In genomic region chr16:72735588-72735987, GRCm38 (mm10) we compare ENCODE assay signal across 22 mouse cellular contexts.
DNase-seq lines count a peak whose midpoint lies in the region; ATAC-seq and TF ChIP-seq lines count a peak whose summit lies in the region.
"Had no signal": no experiment of that assay in that cellular context is flagged by ENCODE, and none has a peak within 500 bp of the region (broad histone marks: within the 10 kb centered on the region; RNA-seq: fewer than 3 reads in every experiment).

No protein-coding gene starts in this region.

- peaks cover 17% of the 10 kb centered on the region for H3K4me1 ChIP-seq in kidney, embryonic 15.5 days
- peaks cover 27% of the 10 kb centered on the region for H3K4me1 ChIP-seq in lung, embryonic 14.5 days (ENCODE audit: insufficient read depth)
- H3K4me1 ChIP-seq in midbrain, embryonic 15.5 days, result peaks cover 4% of the 10 kb centered on the region; the same call in 1 of the 2 replicates
- peaks cover 8% of the 10 kb centered on the region for H3K4me1 ChIP-seq in midbrain, embryonic 16.5 days (ENCODE audit: control insufficient read depth, insufficient read depth, low read length)

- H3K4me2 ChIP-seq in kidney, embryonic 15.5 days, result no peak overlapping the region
- no peak overlapping the region for H3K4me2 ChIP-seq in lung, embryonic 14.5 days
- H3K4me2 ChIP-seq in midbrain, embryonic 15.5 days, result no peak overlapping the region
- no peak overlapping the region for H3K4me2 ChIP-seq in midbrain, embryonic 16.5 days (ENCODE audit: low read length)
- H3K4me2 ChIP-seq: embryonic facial prominence, embryonic 12.5 days; embryonic facial prominence, embryonic 15.5 days; heart, embryonic 11.5 days; hindbrain, embryonic 12.5 days had no signal

- ATAC-seq in kidney, embryonic 15.5 days (replicated peaks; ENCODE audit: low FRiP score), result peak; percentile 56; the same call in 1 of the 2 replicates
- peak; percentile 55; the same call in 1 of the 2 replicates for ATAC-seq in lung, embryonic 14.5 days (ENCODE audit: insufficient read depth)
- ATAC-seq in midbrain, embryonic 15.5 days (replicated peaks), result 0 out of 2 replicates have a peak, but pooled peaks have one; percentile 32
- no peak; the same call in 1 of the 2 replicates for ATAC-seq in midbrain, embryonic 16.5 days
- ATAC-seq: CD4-positive, CD25-positive, alpha-beta regulatory T cell, adult 4 months; forebrain, embryonic 14.5 days; forebrain, postnatal 0 days had no signal

- no peak overlapping the region for H3K9ac ChIP-seq in kidney, embryonic 15.5 days
- no peak overlapping the region for H3K9ac ChIP-seq in lung, embryonic 14.5 days
- H3K9ac ChIP-seq in midbrain, embryonic 15.5 days, result no peak overlapping the region
- H3K9ac ChIP-seq in midbrain, embryonic 16.5 days (ENCODE audit: low read depth, low read length), result no peak overlapping the region
- H3K9ac ChIP-seq: embryonic facial prominence, embryonic 12.5 days; embryonic facial prominence, embryonic 15.5 days; forebrain, postnatal 0 days; hindbrain, embryonic 12.5 days had no signal

- no peaks in the 10 kb centered on the region for H3K9me3 ChIP-seq in kidney, embryonic 15.5 days (replicated peaks)
- no peaks in the 10 kb centered on the region for H3K9me3 ChIP-seq in lung, embryonic 14.5 days (ENCODE audit: low read depth, low read length)
- no peaks in the 10 kb centered on the region for H3K9me3 ChIP-seq in midbrain, embryonic 15.5 days
- no peaks in the 10 kb centered on the region for H3K9me3 ChIP-seq in midbrain, embryonic 16.5 days (replicated peaks; ENCODE audit: control insufficient read depth, low read length, poor library complexity, severe bottlenecking)
- H3K9me3 ChIP-seq: embryonic facial prominence, embryonic 12.5 days; embryonic facial prominence, embryonic 15.5 days; hindbrain, embryonic 12.5 days had no signal

- no peak overlapping the region for H3K27ac ChIP-seq in kidney, embryonic 15.5 days
- H3K27ac ChIP-seq in lung, embryonic 14.5 days (ENCODE audit: low read depth), result no peak overlapping the region
- no peak overlapping the region for H3K27ac ChIP-seq in midbrain, embryonic 15.5 days
- no peak overlapping the region for H3K27ac ChIP-seq in midbrain, embryonic 16.5 days (ENCODE audit: low read length)
- H3K27ac ChIP-seq: embryonic facial prominence, embryonic 12.5 days; embryonic facial prominence, embryonic 15.5 days; gastrocnemius, adult 2 months; hindbrain, embryonic 12.5 days had no signal

- no peaks in the 10 kb centered on the region for H3K36me3 ChIP-seq in kidney, embryonic 15.5 days
- H3K36me3 ChIP-seq in lung, embryonic 14.5 days (ENCODE audit: insufficient read depth), result no peaks in the 10 kb centered on the region
- no peaks in the 10 kb centered on the region for H3K36me3 ChIP-seq in midbrain, embryonic 15.5 days (replicated peaks)
- no peaks in the 10 kb centered on the region for H3K36me3 ChIP-seq in midbrain, embryonic 16.5 days (ENCODE audit: control insufficient read depth, insufficient read depth, low read length)
- H3K36me3 ChIP-seq: embryonic facial prominence, embryonic 12.5 days; embryonic facial prominence, embryonic 15.5 days; hindbrain, embryonic 12.5 days had no signal

- 66% methylated on average over 3 of the region's 3 CpGs for WGBS in kidney, embryonic 15.5 days
- 54% methylated on average over 3 of the region's 3 CpGs for WGBS in lung, embryonic 14.5 days
- WGBS in midbrain, embryonic 15.5 days, result 85% methylated on average over 3 of the region's 3 CpGs
- 87% methylated on average over 3 of the region's 3 CpGs for WGBS in midbrain, embryonic 16.5 days

- H3K4me3 ChIP-seq in kidney, embryonic 15.5 days (replicated peaks), result no peak overlapping the region
- no peak overlapping the region for H3K4me3 ChIP-seq in lung, embryonic 14.5 days (ENCODE audit: low read depth, low read length)
- no peak overlapping the region for H3K4me3 ChIP-seq in midbrain, embryonic 15.5 days
- H3K4me3 ChIP-seq in midbrain, embryonic 16.5 days (ENCODE audit: low read depth, low read length), result no peak overlapping the region
- H3K4me3 ChIP-seq: embryonic facial prominence, embryonic 12.5 days; embryonic facial prominence, embryonic 15.5 days; gastrocnemius, adult 2 months; hindbrain, embryonic 12.5 days had no signal

- no peaks in the 10 kb centered on the region for H3K27me3 ChIP-seq in kidney, embryonic 15.5 days
- no peaks in the 10 kb centered on the region for H3K27me3 ChIP-seq in lung, embryonic 14.5 days (ENCODE audit: insufficient read depth, low read length)
- H3K27me3 ChIP-seq in midbrain, embryonic 15.5 days (replicated peaks), result no peaks in the 10 kb centered on the region
- H3K27me3 ChIP-seq in midbrain, embryonic 16.5 days (ENCODE audit: control insufficient read depth, insufficient read depth, low read depth, low read length), result no peaks in the 10 kb centered on the region
- H3K27me3 ChIP-seq: embryonic facial prominence, embryonic 12.5 days; embryonic facial prominence, embryonic 15.5 days; hindbrain, embryonic 12.5 days had no signal

- TF ChIP-seq CTCF in lung, embryonic 14.5 days (IDR thresholded peaks at IDR 0.05; ENCODE audit: low read depth), result no peak

- no peak for DNase-seq in kidney, adult 18-20 months
- no peak for DNase-seq in lung, embryonic 14.5 days
- DNase-seq in lung, postnatal 10 days, result no peak
- DNase-seq: adrenal gland, adult 2 months; adrenal gland, postnatal 14 days; cerebellum, adult 11 months; cerebellum, adult 2 months; cerebellum, adult 9-11 months; cerebellum, postnatal 25 days; forebrain, postnatal 0 days; gastrocnemius, adult 2 months; gastrocnemius, postnatal 14 days; heart, adult 11 months had no signal
